Mouse (Mus musculus) layer of hippocampus, postnatal 10 days (tissue): ENCODE results near the gene Dll4. TPM values are rescaled to one million over a fixed set of nuclear protein-coding genes. Genes with fewer than 3 reads are reported as not detected.

Experiments
- DNase-seq, 2 experiments: peaks; one replicate each; pipeline ENCODE4 v3.0.0; 2021; ENCODE audit warnings: low spot score in 2 of 2
- total RNA-seq, 2 experiments: library from RNA; stranded (reverse); gene quantifications; 2 replicates each; pipeline ENCODE4 v1.2.3; 2021

Dll4 gene
- total RNA-seq, 2 experiments from 2014 or later, result 7.4 to 7.6 TPM

DNA sequence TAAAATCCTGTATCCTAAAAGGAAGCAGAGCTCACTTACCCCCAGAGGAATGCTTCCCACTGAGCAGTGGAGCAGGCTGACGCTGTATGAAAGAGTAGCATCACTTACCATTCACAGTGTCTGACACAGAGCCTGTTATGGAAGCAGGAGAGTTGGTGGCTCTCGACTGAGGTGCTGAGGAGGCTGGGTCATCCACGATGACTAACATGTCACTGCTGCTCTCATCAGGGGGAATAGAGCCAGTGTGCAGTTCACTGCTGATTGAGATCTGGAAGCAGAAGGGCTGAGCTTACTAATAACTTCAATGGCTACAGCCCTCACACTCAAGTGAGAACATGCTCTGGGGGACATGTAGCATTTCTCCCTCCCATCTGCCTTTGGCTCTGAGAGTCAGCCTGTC is 53.9 kb downstream of the Dll4 start:
- no peak for DNase-seq

Other genes starting within 250 kb of the Dll4 start
- gene Rad51, start 213.0 kb upstream of the Dll4 start, total RNA-seq, result 1 to 10 TPM; 3.7 to 4.2 TPM
- gene Rmdn3, start 168.8 kb upstream of the Dll4 start, total RNA-seq, result 10 to 100 TPM; 43.0 to 51.9 TPM
- under 1 TPM in 1 of 2 experiments, not detected in 1; 0.62 TPM for gene Gchfr, start 158.0 kb upstream of the Dll4 start, total RNA-seq
- under 1 TPM in 1 of 2 experiments, not detected in 1; 0.13 TPM for gene Gm14137, start 151.3 kb upstream of the Dll4 start, total RNA-seq
- gene Zfyve19, start 117.2 kb upstream of the Dll4 start, total RNA-seq, result 10 to 100 TPM; 38.4 to 46.9 TPM
- gene Dnajc17, start 117.0 kb upstream of the Dll4 start, total RNA-seq, result 10 to 100 TPM; 19.0 to 22.6 TPM
- gene Ppp1r14d, start 95.9 kb upstream of the Dll4 start, total RNA-seq, result not detected
- gene Spint1, start 88.4 kb upstream of the Dll4 start, total RNA-seq, result under 1 TPM; 0.27 to 0.59 TPM
- gene Rhov, start 54.5 kb upstream of the Dll4 start, total RNA-seq, result 10 to 100 TPM; 12.4 to 15.6 TPM
- 10 to 100 TPM; 31.7 to 34.3 TPM for gene Vps18, start 37.0 kb upstream of the Dll4 start, total RNA-seq
- gene Chac1, start 25.4 kb downstream of the Dll4 start, total RNA-seq, result 1 to 10 TPM; 7.6 to 7.8 TPM
- 10 to 100 TPM; 19.6 to 20.2 TPM for gene Ino80, start 151.9 kb downstream of the Dll4 start, total RNA-seq
- 1 to 10 TPM in 1 of 2 experiments, under 1 TPM in 1; 0.76 to 2.1 TPM for gene Exd1, start 221.8 kb downstream of the Dll4 start, total RNA-seq
- gene Chp1, start 221.9 kb downstream of the Dll4 start, total RNA-seq, result 100 to 1,000 TPM; 116 to 119 TPM